Mouse (Mus musculus) T-helper 17 cell (primary cell): Measurements from ENCODE around the gene Ifi206.

ENCODE experiments used
- in situ Hi-C, 2 experiments: fragments of 300-600 bp; cut with MboI, MseI; formaldehyde crosslinking; loops; 1 replicate in 1 of 2; 2 replicates in 1 of 2; pipeline ENCODE4 v1.15.1; 2025; ENCODE audit warnings: high pct_unique_total_duplicates in 2 of 2

Ifi206 gene

DNA sequence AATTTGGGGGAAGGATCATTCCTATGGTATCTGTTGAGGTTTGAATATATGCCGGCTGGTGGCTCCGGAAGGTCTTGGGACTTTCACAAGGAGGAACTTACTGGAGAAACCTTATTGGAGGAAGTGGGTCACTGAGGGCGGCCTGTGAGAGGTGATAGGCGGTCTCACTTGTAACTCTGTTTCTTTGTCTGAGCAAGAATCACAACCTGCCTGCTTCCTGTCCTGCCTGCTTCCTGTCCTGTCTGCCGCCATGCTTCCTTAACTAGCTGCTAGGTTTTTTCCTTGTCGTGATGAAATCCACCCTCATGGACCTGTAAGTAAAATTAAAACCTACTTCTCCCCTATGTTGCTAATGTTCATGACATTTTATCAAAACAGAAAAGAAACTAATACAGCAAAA is 70.5 kb downstream of the Ifi206 start:
- in situ Hi-C loops: no loop called here

DNA sequence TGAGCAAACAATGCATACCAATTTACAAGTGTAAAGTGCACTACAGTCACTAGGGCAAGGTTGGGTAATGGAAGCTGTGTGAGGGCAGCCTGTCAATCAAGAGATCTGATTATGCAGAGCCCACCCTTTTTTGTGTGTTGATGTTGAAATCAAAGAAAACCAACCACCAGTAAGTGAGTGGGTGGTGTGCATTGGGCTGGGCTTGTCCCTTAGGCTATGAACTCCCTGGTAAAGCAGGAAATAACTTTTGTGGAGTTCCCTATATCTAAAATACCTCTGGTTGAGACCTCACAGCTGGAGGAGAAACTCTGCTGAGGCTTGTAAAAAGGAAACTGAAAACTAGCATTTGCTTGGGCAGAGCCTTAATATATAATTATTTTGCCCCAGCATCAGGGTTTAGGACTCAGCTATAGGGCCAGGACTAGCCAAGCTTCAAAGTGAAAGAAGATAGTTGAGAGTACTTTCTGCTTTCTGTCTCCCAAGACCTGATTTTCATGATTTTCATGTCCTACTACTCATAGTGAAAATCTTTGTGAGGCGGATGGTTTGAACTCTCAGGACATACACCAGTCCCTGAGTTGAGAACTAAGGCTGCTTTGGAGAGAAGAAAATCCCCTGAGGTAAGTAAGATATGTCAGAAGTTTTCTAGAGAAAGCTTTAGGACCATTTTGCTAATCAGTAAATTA is 71.8 kb downstream of the Ifi206 start:
- in situ Hi-C loops: no loop called here

DNA sequence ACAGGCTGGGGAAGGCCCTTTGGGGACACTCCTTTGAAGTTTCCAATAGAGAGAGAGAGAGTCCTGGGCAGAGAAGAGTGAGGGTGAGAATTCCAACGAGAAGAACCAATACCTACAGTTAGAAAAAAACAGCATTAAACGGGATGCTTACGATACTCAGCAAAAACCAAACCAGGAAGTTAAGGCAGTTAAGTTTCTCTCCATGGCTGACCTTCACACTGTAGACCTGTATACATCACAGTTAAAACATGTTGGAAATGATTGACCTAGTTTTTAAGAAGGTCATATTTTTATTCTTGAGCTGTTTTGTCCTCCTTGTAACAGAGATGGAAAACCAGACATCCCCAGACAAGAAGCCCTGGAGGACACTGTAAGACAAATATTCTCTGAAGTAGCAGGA is 72.3 kb downstream of the Ifi206 start:
- in situ Hi-C loops: no loop called here
